Mouse (Mus musculus) layer of hippocampus, postnatal 36 days (tissue): ENCODE data around the gene Dact3. TPM values are rescaled to one million over a fixed set of nuclear protein-coding genes. Genes with fewer than 3 reads are reported as not detected.

Source experiments
- DNase-seq, 2 experiments: peaks; one replicate each; pipeline ENCODE4 v3.0.0; 2022
- total RNA-seq, 2 experiments: library from RNA; stranded (reverse); gene quantifications; 2 replicates each; pipeline ENCODE4 v1.2.3; 2021

The Dact3 gene
- total RNA-seq, 2 experiments from 2014 or later = 146 to 149 TPM

GRCm38 (mm10) chr7:16858336-16858735, 16.8 kb upstream of the Dact3 start:
- no peak for DNase-seq

GRCm38 (mm10) chr7:16859902-16860651, 15.0 kb upstream of the Dact3 start:
- no peak for DNase-seq

GRCm38 (mm10) chr7:16867488-16867887, 7.6 kb upstream of the Dact3 start:
- no peak for DNase-seq

- DNase-seq = peak; percentile 92 to 93
Measured at GRCm38 (mm10) chr7:16869497-16869896, 5.6 kb upstream of the Dact3 start.

GRCm38 (mm10) chr7:16871600-16871999, 3.5 kb upstream of the Dact3 start:
- no peak for DNase-seq

- DNase-seq = no peak
Measured at GRCm38 (mm10) chr7:16872478-16872877, 2.6 kb upstream of the Dact3 start.

GRCm38 (mm10) chr7:16873392-16873791, 1.7 kb upstream of the Dact3 start:
- DNase-seq = no peak

- peak; percentile 73 to 75 for DNase-seq
Measured at GRCm38 (mm10) chr7:16874190-16874589, 927 bp upstream of the Dact3 start.

- peak; percentile 100 for DNase-seq
Measured at GRCm38 (mm10) chr7:16874756-16875309, 284 bp upstream of the Dact3 start.

- no peak for DNase-seq
Measured at GRCm38 (mm10) chr7:16875326-16875725, 209 bp downstream of the Dact3 start.

GRCm38 (mm10) chr7:16876006-16876405, 889 bp downstream of the Dact3 start:
- DNase-seq = no peak

- DNase-seq = no peak
Measured at GRCm38 (mm10) chr7:16876608-16877007, 1.5 kb downstream of the Dact3 start.

GRCm38 (mm10) chr7:16877717-16878116, 2.6 kb downstream of the Dact3 start:
- DNase-seq = no peak

- peak in 1 of 2 experiments; percentile 52 for DNase-seq
Measured at GRCm38 (mm10) chr7:16879796-16880547, 4.9 kb downstream of the Dact3 start.

- DNase-seq = no peak
Measured at GRCm38 (mm10) chr7:16880615-16881014, 5.5 kb downstream of the Dact3 start.

- no peak for DNase-seq
Measured at GRCm38 (mm10) chr7:16883162-16883561, 8.0 kb downstream of the Dact3 start.

- no peak for DNase-seq
Measured at GRCm38 (mm10) chr7:16884334-16884733, 9.2 kb downstream of the Dact3 start.

GRCm38 (mm10) chr7:16885271-16885776, 10.2 kb downstream of the Dact3 start:
- DNase-seq = no peak

- DNase-seq = no peak
Measured at GRCm38 (mm10) chr7:16885905-16886304, 10.8 kb downstream of the Dact3 start.

- DNase-seq = no peak
Measured at GRCm38 (mm10) chr7:16890536-16890935, 15.4 kb downstream of the Dact3 start.

- no peak for DNase-seq
Measured at GRCm38 (mm10) chr7:16890944-16891343, 15.8 kb downstream of the Dact3 start.

GRCm38 (mm10) chr7:16891641-16892351, 16.7 kb downstream of the Dact3 start, which contains the start of gene Gng8:
Gene Gng8, plus strand, starts transcription at chr7:16891786.
- peak; percentile 78 to 83 for DNase-seq

GRCm38 (mm10) chr7:16892352-16892730, 17.2 kb downstream of the Dact3 start:
- no peak for DNase-seq
